Mouse (Mus musculus): ENCODE results near the gene Slc16a5.
"Not testable (repeated sequence)": the region's sequence is repeated elsewhere in the genome, so short reads cannot be mapped to it uniquely, and the experiment has no call there.

The Slc16a5 gene

DNA sequence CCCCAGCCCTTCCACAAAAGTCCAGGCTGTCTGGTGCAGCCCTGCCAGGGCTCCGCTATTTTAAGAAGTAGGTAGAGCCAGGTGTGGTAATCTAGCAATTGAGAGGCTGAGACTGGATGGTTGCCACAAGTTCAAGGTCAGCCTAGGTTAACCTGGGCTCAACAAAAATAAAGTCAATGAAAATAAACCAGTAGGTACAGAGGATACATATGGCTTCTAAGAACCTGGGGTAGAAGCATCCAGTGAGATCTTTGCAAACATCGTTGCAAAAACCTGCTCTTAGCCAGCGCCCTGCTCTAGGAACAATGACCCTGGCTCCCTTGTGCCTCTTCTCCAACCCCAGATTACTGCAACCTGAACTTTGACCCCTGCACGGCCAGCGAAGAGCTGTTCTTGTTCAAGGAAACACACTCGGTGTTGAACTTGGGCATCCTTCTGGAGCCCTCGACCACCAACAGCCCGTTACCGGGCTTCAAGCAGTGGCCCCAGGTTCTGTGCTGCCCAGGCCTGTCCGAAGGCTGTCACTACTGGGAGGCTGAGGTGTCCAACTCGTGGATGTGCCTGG lies 14.9 kb upstream of the Slc16a5 start:
- in situ Hi-C loops (cut with MseI, MboI): no loop called here

GRCm38 (mm10) chr11:115448075-115448474 lies 14.2 kb upstream of the Slc16a5 start:
- in situ Hi-C loops (cut with MseI, MboI): no loop called here

DNA sequence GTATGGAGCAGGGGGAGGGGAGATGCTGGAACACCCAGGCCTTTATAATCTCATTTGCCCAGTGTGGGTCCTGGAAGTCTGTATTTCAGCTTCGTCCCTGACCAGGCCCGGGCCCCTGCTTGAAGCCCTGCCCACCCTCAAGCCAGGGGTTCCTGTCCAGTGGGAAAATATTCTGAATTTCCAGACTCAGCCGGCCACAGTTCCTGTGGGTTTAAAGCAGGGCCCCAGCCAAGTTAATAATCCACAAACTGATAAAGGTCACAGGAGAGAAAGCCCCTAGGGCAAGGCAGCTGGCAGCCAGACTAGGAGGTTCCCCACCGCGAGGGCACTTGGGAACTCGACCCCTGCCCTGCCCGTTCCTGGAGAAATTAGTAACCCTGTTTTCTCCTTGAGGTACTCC lies 13.3 kb upstream of the Slc16a5 start:
- in situ Hi-C loops (cut with MseI, MboI): no loop called here

DNA sequence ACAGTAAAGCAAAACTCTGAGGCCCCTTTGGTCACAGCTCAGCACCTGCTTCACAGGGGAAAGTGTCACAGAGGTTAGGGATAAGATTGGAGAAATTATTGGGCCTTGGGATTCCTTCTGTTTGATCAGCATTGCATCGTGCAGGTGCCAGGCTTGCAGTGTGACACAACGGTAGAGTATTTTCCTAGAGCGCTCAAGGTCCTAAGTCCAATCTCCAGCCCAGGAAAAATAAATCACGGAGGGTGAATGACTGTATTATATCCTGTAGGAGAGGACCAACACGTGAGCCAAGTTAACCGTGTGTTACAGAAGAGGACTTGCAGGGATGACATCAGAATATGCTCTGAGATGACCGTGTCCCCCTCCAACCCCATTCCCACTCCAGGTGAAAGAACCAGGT lies 12.1 kb upstream of the Slc16a5 start:
- in situ Hi-C loops (cut with MseI, MboI): no loop called here

GRCm38 (mm10) chr11:115451781-115452241 lies 10.5 kb upstream of the Slc16a5 start:
- in situ Hi-C loops (cut with MseI, MboI): no loop called here

GRCm38 (mm10) chr11:115452281-115452860 lies 9.9 kb upstream of the Slc16a5 start:
- in situ Hi-C loops (cut with MseI, MboI): no loop called here

GRCm38 (mm10) chr11:115453306-115453705 lies 9.0 kb upstream of the Slc16a5 start:
- in situ Hi-C loops (cut with MseI, MboI): no loop called here

DNA sequence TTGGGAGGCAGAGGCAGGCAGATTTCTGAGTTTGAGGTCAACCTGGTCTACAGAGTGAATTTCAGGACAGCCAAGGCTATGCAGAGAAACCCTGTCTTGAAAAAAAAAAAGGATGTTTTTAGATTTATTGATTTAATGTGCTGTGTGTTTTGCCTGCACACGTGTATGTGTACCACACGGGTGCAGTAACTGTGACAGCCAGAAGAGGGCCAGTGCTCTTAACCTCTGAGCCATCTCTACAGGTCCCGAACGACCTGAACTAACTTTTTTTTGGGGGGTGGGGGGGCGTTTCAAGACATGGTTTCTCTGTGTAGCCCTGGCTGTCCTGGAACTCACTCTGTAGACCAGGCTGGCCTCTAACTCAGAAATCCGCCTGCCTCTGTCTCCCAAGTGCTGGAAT lies 7.5 kb upstream of the Slc16a5 start:
- in situ Hi-C loops (cut with MseI, MboI): not testable (repeated sequence)

GRCm38 (mm10) chr11:115455619-115456018 lies 6.7 kb upstream of the Slc16a5 start:
- in situ Hi-C loops (cut with MseI, MboI): no loop called here

GRCm38 (mm10) chr11:115456182-115456581 lies 6.1 kb upstream of the Slc16a5 start:
- in situ Hi-C loops (cut with MseI, MboI): no loop called here

DNA sequence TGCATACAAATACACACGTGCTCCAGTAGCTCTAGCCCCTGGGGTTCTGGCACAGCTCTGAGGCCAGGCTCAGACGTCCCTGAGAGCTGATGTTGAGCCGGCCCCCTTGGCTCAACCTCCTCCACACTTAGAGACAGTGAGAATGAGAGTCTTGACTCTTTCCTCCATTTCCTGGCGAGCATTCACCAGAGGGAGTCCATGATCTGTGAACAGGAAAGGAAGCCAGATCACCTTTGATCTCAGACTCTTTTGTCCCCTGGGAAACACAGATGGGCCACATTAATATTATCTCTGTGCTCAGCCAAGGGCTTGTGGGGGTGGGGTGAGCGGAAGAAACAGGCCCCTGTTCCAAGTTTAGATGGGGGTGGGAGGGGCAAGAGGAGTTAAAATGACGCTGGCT lies 4.9 kb upstream of the Slc16a5 start:
- in situ Hi-C loops (cut with MseI, MboI): no loop called here

DNA sequence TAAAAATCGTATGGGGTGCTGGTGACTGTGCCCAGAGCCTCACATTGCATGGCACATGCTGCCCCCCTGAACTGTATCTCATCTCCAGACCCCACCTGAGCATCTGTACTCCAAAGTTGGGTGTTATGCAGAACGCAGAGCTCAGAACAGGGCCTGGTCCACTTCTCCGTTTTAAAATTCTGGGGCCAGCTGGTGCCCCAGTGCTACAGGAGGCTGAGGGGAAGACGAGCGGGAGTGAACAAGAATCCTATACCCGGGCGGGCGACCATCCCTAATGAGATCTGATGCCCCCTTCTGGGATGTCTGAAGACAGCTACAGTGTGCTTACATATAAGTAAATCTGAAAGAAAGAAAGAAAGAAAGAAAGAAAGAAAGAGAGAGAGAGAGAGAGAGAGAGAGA lies 1.3 kb upstream of the Slc16a5 start:
- in situ Hi-C loops (cut with MseI, MboI): no loop called here

- in situ Hi-C loops (cut with MseI, MboI): no loop called here
Measured at GRCm38 (mm10) chr11:115461846-115462242, 430 bp upstream of the Slc16a5 start.

DNA sequence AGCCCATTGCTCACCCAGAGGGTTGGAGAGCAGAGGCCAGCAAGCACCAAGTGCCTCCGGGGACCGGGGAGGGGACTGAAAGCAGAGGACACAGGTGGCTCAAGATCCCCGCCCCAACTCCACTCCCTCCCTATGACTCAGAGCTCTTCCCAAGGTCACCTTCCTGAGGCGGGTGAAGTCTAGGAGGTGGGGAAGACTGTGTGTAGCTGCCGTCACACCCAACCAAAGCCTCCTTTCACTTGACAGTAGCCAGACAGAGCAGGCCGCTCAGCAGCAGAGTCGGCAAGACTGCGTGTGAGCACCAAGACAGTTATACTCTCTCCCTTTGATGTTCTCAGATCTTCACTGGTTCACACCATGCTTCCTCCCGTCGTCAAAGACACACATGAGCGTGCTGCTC lies 1.1 kb downstream of the Slc16a5 start:
- in situ Hi-C loops (cut with MseI, MboI): no loop called here

- in situ Hi-C loops (cut with MseI, MboI): no loop called here
Measured at GRCm38 (mm10) chr11:115464851-115465250, 2.6 kb downstream of the Slc16a5 start.

DNA sequence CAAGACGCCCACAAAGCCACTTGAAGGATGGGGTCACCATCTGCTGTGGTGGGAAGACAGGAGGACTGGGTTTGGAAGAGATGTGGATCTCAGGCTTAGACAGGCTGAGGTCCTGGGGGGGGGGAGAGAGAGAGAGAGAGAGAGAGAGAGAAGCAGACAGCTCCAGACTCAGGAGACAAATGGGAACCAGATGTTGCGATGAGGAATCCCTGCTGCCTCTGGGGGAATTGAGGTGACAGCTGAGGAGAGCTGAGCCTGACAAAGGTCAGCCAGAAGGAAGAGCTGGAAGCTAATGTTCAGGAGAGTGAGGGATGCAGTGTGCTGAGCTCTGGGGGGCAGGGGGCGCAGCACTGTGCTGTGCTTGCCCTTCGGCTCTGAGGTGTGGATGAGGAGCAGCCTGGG lies 4.9 kb downstream of the Slc16a5 start:
- in situ Hi-C loops (cut with MseI, MboI): no loop called here

DNA sequence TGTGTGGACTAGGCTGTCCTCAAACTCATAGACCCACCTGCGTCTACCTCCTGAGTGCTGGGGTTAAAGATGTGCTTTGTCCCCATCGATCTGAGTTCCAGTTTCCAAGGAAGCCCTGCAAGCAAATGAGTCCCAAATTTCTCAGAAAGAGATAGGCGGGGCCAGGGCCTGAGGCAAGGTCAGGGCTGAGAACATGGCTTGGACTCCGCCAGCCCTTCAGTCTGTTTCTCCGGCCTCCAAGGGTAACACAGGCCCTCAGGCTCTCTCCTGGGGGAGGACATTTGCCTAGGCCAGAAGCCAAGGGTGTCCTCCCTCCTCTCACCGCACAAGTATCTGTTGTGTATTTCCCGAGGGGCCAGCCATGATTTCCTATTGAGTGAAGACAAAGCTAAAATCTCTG lies 9.9 kb downstream of the Slc16a5 start:
- in situ Hi-C loops (cut with MseI, MboI): no loop called here

DNA sequence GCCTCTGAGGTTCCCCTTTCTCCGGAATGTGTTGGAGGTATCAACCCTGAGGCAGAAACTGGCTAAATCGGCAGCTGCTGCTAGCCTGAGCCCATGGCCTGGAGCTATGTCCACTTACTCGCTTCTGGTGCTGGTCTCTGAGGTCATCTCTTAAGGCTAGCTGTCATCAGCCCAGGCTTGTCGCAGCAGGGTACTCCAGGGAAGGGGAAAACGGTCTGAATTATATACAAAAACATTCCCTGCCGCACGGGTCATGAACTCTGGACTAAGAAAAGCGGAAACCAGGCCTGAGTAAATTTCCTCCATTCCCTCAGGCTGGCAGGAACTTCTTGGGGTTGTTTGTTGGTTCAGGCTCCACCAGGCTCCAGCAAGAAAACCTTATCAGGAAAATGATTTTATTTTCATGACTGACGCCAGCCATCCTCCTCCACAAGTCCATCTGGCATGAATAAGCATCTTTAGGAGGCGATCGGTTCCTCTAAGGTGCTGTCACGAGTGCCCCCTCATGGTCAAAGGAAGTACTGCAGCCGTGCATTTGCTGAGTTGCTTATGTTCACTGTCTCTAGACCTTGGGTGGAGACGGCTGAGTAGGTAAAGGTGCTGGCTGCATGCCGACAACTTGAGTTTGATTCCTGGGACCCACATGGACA lies 11.5 kb downstream of the Slc16a5 start:
- in situ Hi-C loops (cut with MseI, MboI): no loop called here

GRCm38 (mm10) chr11:115475025-115475757 lies 12.9 kb downstream of the Slc16a5 start, which contains the start of gene Armc7:
Gene Armc7, plus strand, starts transcription at chr11:115475667.
- in situ Hi-C loops (cut with MseI, MboI): no loop called here

DNA sequence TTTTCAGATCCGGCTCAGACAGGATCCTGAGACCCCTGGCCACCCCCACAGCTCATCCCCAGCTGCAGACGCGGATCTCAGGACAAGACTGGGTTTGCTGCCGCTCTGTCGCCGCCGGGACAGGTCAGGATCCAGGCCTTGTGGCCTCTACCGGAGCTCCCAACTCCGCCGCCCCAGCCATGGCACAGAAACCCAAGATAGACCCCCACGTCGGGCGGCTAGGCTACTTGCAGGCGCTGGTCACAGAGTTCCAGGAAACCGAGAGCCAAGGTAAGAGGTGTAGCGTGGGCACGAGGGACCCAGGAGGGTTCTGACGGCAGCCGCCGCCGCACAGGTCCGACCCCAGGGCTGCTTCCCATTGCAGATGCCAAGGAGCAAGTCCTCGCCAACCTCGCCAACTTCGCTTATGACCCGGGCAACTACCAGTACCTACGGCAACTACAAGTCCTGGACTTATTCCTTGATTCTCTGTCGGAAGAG lies 13.5 kb downstream of the Slc16a5 start:
- in situ Hi-C loops (cut with MseI, MboI): no loop called here

DNA sequence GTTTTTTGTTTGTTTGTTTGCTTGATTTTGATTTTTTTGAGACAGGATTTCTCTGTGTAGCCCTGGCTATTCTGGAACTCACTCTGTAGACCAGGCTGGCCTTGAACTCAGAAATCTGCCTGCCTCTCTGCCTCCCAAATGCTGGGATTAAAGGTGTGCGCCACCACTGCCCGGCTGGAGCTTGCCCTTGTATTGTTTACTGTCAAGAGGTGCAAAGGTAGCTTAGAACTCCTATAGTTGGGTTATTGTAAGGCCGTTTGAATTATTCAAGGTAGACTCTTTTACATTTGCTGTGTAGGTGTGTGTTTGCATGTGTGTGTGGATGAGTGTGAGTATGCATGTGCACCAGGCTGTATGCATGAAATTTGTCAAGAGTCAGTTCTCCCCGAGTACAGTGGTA lies 14.4 kb downstream of the Slc16a5 start:
- in situ Hi-C loops (cut with MseI, MboI): not testable (repeated sequence)

GRCm38 (mm10) chr11:115477388-115477787 lies 15.1 kb downstream of the Slc16a5 start:
- in situ Hi-C loops (cut with MseI, MboI): not testable (repeated sequence)
